Mouse (Mus musculus) liver, postnatal 0 days (tissue): ENCODE measurements at regions not wholly inside any gene's neighbourhood (a gene's known extent, or its start where the extent isn't known, plus 50 kb on each side); places are given as distances from the start of the nearest gene placed in this dataset.

Source experiments
- ATAC-seq: fragments of 200-750 bp; cut with Nextera tagmentation; 2 replicates; pipeline ENCODE4 v1.8.0; 2017; ENCODE audit warnings: mild to moderate bottlenecking, moderate library complexity
- DNase-seq: peaks from one replicate; pipeline ENCODE4 v3.0.0-alpha.2; 2016
- H3K27ac ChIP-seq: fragments of 300-500 bp; sonication (generic); 2 replicates; pipeline ENCODE4 v1.5.1; 2014; ENCODE audit warnings: antibody characterized with exemption, moderate library complexity, mild to moderate bottlenecking, low read depth
- H3K27me3 ChIP-seq: fragments of 300-500 bp; sonication (generic); 2 replicates; pipeline ENCODE4 v1.6.1; 2014; ENCODE audit warnings: low read length, control low read depth, mixed read lengths; ENCODE audit not compliant: insufficient read depth
- H3K36me3 ChIP-seq: fragments of 300-500 bp; sonication (generic); replicated peaks from 2 replicates; pipeline ENCODE4 v1.6.1; 2014; ENCODE audit warnings: mild to moderate bottlenecking, control low read depth, low read length, moderate library complexity, mixed read lengths; ENCODE audit not compliant: insufficient read depth
- H3K4me1 ChIP-seq: fragments of 300-500 bp; sonication (generic); 2 replicates; pipeline ENCODE4 v1.6.1; 2014; ENCODE audit warnings: antibody characterized with exemption, mild to moderate bottlenecking, control low read depth; ENCODE audit not compliant: insufficient read depth
- H3K4me2 ChIP-seq: fragments of 300-500 bp; sonication (generic); 2 replicates; pipeline ENCODE4 v1.6.1; 2014; ENCODE audit warnings: low read depth, mild to moderate bottlenecking, low read length, moderate library complexity, mixed read lengths
- H3K4me3 ChIP-seq: fragments of 300-500 bp; sonication (generic); 2 replicates; pipeline ENCODE4 v1.5.1; 2014; ENCODE audit warnings: low read depth, low read length
- H3K9ac ChIP-seq: fragments of 300-500 bp; sonication (generic); replicated peaks from 2 replicates; pipeline ENCODE4 v1.6.1; 2014; ENCODE audit warnings: mild to moderate bottlenecking, moderate library complexity
- H3K9me3 ChIP-seq: fragments of 300-500 bp; sonication (generic); 2 replicates; pipeline ENCODE4 v1.6.1; 2016; ENCODE audit warnings: mild to moderate bottlenecking, control low read depth, low read length, mixed read lengths
- CTCF ChIP-seq: sonication (generic); IDR thresholded peaks from 2 replicates; pipeline ENCODE4 v1.5.1; 2016; ENCODE audit warnings: antibody characterized with exemption, low read depth
- EP300 ChIP-seq: IDR thresholded peaks from 2 replicates; pipeline ENCODE4 v1.6.1; 2016; ENCODE audit warnings: antibody characterized with exemption, low read depth, mild to moderate bottlenecking
- WGBS: fragments of 180-500 bp; shearing (Covaris S2); extraction: QIAGEN DNeasy Blood & Tissue Kit; methylation state at CpG from one replicate; pipeline ENCODE4 v1.1.7; 2014; ENCODE audit not compliant: insufficient replicate concordance; 5-methylcytosine and 5-hydroxymethylcytosine counted together

DNA sequence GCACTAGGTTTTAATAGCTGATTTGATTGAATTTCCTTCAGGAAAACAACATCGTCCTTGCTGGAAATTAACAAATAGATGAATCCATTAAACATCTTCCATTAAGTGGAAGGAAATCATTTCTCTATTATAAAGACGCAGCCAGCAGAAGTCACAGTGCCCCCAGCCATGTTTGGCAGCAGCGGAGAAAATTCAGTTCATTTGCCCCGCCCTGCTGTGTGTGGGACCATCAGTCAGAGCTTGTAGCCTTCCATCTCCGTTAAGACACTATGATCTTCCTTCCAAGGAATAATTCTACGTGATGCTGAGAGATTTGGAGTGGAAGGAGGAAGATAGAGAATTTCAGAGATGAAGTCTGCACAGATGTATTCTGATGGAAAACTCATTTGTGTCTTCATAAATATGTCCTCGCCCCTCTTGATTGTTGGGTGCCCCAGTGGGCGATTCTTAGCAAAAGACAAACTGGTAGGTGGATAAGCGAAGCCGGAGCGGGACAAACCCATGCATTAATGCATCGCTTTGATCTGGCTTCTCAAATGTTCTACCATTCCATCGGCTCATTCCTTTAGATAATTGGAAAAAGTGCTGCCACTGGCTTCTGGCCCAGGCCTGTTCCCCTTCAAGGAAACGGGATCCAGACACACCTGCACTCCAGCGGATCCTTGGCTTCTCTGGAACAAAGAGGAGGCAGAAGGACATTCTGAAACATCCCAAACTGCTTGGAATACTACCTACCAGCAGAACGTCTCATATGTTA lies 59.7 kb upstream of the Kctd3 start:
- no peak for DNase-seq
- Histone ChIP-seq H3K4me1 (no peaks in the 10 kb centered on the region), H3K4me2 (no peak overlapping the region), H3K4me3 (no peak overlapping the region), H3K27me3 (no peaks in the 10 kb centered on the region), H3K9me3 (no peaks in the 10 kb centered on the region), H3K27ac (no peak overlapping the region), H3K9ac (no peak overlapping the region), H3K36me3 (no peaks in the 10 kb centered on the region)
- no peak for TF ChIP-seq CTCF
- TF ChIP-seq EP300, result no peak
- ATAC-seq, result no peak
- WGBS, result 79% methylated on average over 16 of the region's 16 CpGs

- Histone ChIP-seq H3K27me3 (no peaks in the 10 kb centered on the region), H3K4me2 (no peak overlapping the region), H3K36me3 (no peaks in the 10 kb centered on the region), H3K27ac (no peak overlapping the region), H3K9me3 (no peaks in the 10 kb centered on the region), H3K9ac (no peak overlapping the region), H3K4me3 (no peak overlapping the region), H3K4me1 (no peaks in the 10 kb centered on the region)
- TF ChIP-seq CTCF (no peak), EP300 (no peak)
- WGBS, result 58% methylated on average over 6 of the region's 7 CpGs
- ATAC-seq (no peak), DNase-seq (no peak)
These were observed 59.0 kb upstream of the Kctd3 start for GRCm38 (mm10) chr1:189066446-189067151.

DNA sequence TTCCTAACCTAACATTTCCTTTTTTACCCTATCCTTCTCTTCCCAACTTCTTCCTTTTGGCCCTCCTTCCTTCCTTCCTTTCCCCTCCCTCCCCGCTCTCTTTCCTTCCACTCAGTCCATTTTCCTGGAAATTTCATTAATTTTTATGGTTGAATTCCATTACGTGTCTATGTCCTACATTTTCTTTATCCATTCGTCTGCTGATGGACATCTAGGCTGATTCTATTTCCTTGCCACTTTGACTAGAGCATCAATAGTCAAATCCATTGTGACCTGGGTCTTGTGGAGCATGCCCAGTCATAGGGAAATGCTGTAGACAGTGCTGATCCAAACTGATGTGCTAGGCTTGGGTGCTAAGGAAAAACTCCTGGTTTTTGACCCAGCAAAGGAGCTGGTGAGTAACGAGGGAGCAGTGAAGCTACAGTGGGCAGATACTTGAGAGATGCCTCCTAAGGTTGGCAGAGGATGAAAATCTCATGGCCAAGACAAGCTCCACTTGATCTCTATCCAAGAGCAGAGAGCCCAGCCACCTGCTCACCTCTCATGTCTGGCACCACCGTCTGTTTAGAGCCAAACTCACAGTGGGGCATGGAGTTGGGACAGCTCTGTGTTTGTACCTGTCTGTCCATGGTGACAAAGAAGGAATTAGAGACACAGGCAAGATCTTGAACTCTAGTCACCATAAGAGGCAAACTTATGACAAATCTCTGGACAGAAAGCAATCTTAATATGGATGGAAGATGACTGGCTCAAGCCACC lies 57.7 kb upstream of the Kctd3 start:
- Histone ChIP-seq H3K4me2 (no peak overlapping the region), H3K36me3 (no peaks in the 10 kb centered on the region), H3K9me3 (no peaks in the 10 kb centered on the region), H3K27me3 (no peaks in the 10 kb centered on the region), H3K9ac (no peak overlapping the region), H3K4me1 (no peaks in the 10 kb centered on the region), H3K27ac (no peak overlapping the region), H3K4me3 (no peak overlapping the region)
- DNase-seq (no peak), ATAC-seq (no peak)
- WGBS, result 65% methylated on average over 5 of the region's 5 CpGs
- no peak for TF ChIP-seq EP300
- TF ChIP-seq CTCF, result no peak

- Histone ChIP-seq H3K27ac (no peak overlapping the region), H3K9ac (no peak overlapping the region), H3K36me3 (no peaks in the 10 kb centered on the region), H3K27me3 (no peaks in the 10 kb centered on the region), H3K4me1 (no peaks in the 10 kb centered on the region), H3K9me3 (no peaks in the 10 kb centered on the region), H3K4me3 (no peak overlapping the region), H3K4me2 (no peak overlapping the region)
- 87% methylated on average over 4 of the region's 4 CpGs for WGBS
- DNase-seq, result no peak
- ATAC-seq, result no peak
- TF ChIP-seq CTCF (no peak), EP300 (no peak)
These were observed 57.0 kb upstream of the Kctd3 start for GRCm38 (mm10) chr1:189064629-189065028.

DNA sequence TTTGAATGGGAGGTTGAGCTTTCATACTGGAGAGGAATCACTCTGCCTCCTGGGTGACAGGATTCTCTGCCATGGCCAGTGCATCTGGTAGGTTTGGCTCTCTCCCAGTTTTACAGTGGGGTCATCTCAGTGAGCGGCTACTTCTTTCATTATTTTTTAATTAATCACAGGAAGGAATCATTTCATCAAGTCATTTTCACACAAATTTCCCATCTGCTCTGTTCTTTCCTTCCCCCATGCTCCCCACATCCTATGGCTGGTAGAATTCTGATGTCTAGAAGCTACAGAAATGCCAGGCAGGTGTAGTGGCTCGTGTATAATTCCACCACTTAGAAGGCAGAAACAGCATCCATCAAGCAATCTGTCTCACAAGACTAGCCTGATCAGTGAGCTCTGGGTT lies 56.1 kb upstream of the Kctd3 start:
- no peak for ATAC-seq
- H3K9me3 ChIP-seq, result no peaks in the 10 kb centered on the region
- H3K4me3 ChIP-seq, result no peak overlapping the region
- H3K9ac ChIP-seq, result no peak overlapping the region
- no peaks in the 10 kb centered on the region for H3K27me3 ChIP-seq
- H3K36me3 ChIP-seq, result no peaks in the 10 kb centered on the region
- no peak for DNase-seq
- no peak overlapping the region for H3K27ac ChIP-seq
- no peak overlapping the region for H3K4me2 ChIP-seq
- WGBS, result 57% methylated on average over 2 of the region's 2 CpGs
- no peaks in the 10 kb centered on the region for H3K4me1 ChIP-seq
- no peak for TF ChIP-seq CTCF
- no peak for TF ChIP-seq EP300

DNA sequence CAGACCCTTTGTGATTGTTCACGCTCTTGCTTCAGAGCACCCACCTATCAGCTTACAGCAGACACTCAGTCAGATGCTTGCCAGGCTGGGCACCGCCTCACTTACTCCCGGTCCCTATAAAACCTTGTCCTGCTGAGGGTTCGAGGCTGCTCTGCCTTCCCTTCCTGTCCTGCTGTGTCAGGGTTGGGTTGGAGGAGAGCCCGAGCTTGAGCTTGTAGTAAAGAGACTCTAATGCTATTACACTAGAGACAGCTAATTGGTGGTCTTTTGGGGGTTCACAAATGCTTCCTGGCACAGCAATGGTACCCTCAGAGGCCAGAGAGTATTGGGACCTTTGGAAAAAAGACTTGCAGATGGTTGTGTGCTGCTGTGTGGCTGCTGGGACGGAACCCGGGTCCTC lies 55.6 kb upstream of the Kctd3 start:
- no peak for ATAC-seq
- no peaks in the 10 kb centered on the region for H3K27me3 ChIP-seq
- no peaks in the 10 kb centered on the region for H3K36me3 ChIP-seq
- 70% methylated on average over 7 of the region's 7 CpGs for WGBS
- H3K27ac ChIP-seq, result no peak overlapping the region
- TF ChIP-seq CTCF, result no peak
- TF ChIP-seq EP300, result no peak
- H3K9ac ChIP-seq, result no peak overlapping the region
- no peaks in the 10 kb centered on the region for H3K4me1 ChIP-seq
- no peak overlapping the region for H3K4me2 ChIP-seq
- no peaks in the 10 kb centered on the region for H3K9me3 ChIP-seq
- no peak for DNase-seq
- H3K4me3 ChIP-seq, result no peak overlapping the region
